Mouse (Mus musculus) kidney, embryonic 14.5 days (tissue): ENCODE measurements around the gene Hoxc8. TPM values are rescaled to one million over a fixed set of nuclear protein-coding genes. Genes with fewer than 3 reads are reported as not detected.

ENCODE experiments used
- ATAC-seq: fragments of 200-750 bp; cut with Nextera tagmentation; 2 replicates; pipeline ENCODE4 v1.8.0; 2017; ENCODE audit warnings: moderate number of reproducible peaks, mild to moderate bottlenecking, moderate TSS enrichment, moderate library complexity; ENCODE audit not compliant: low FRiP score, low TSS enrichment
- H3K27ac ChIP-seq: fragments of 300-500 bp; sonication (generic); 2 replicates; pipeline ENCODE4 v1.5.1; 2014; ENCODE audit warnings: low read depth, mild to moderate bottlenecking, low read length, moderate library complexity, mixed read lengths
- H3K27me3 ChIP-seq: fragments of 300-500 bp; sonication (generic); 2 replicates; pipeline ENCODE4 v1.6.1; 2014; ENCODE audit warnings: mild to moderate bottlenecking, low read length; ENCODE audit not compliant: control insufficient read depth, insufficient read depth
- H3K36me3 ChIP-seq: fragments of 300-500 bp; sonication (generic); 2 replicates; pipeline ENCODE4 v1.6.1; 2014; ENCODE audit warnings: low read length, mixed read lengths; ENCODE audit not compliant: control insufficient read depth, insufficient read depth
- H3K4me1 ChIP-seq: fragments of 300-500 bp; sonication (generic); 2 replicates; pipeline ENCODE4 v1.6.1; 2014; ENCODE audit warnings: low read length, mixed read lengths; ENCODE audit not compliant: control insufficient read depth, insufficient read depth
- H3K4me2 ChIP-seq: fragments of 300-500 bp; sonication (generic); replicated peaks from 2 replicates; pipeline ENCODE4 v1.6.1; 2014; ENCODE audit warnings: low read depth, mild to moderate bottlenecking, low read length
- H3K4me3 ChIP-seq: fragments of 300-500 bp; sonication (generic); 2 replicates; pipeline ENCODE4 v1.5.1; 2014; ENCODE audit warnings: mild to moderate bottlenecking, low read length
- H3K9ac ChIP-seq: fragments of 300-500 bp; sonication (generic); 2 replicates; pipeline ENCODE4 v1.6.1; 2014; ENCODE audit warnings: low read depth, mild to moderate bottlenecking, low read length, moderate library complexity
- H3K9me3 ChIP-seq: fragments of 300-500 bp; sonication (generic); 2 replicates; pipeline ENCODE4 v1.6.1; 2016; ENCODE audit warnings: low read length; ENCODE audit not compliant: control insufficient read depth
- WGBS: fragments of 180-500 bp; shearing (Covaris S2); extraction: QIAGEN DNeasy Blood & Tissue Kit; methylation state at CpG from one replicate; pipeline ENCODE4 v1.1.7; 2014; 5-methylcytosine and 5-hydroxymethylcytosine counted together
- polyA plus RNA-seq: library from polyadenylated mRNA; unstranded; fragments of >200 nt; fragmentation: Nextera tagmentation; extraction: Ambion mirVana; gene quantifications from 2 replicates; pipeline ENCODE4 v1.2.1, GENCODE M21; 2014

The Hoxc8 gene
- polyA plus RNA-seq, 1 experiment from 2014 or later = 12.6 TPM

DNA sequence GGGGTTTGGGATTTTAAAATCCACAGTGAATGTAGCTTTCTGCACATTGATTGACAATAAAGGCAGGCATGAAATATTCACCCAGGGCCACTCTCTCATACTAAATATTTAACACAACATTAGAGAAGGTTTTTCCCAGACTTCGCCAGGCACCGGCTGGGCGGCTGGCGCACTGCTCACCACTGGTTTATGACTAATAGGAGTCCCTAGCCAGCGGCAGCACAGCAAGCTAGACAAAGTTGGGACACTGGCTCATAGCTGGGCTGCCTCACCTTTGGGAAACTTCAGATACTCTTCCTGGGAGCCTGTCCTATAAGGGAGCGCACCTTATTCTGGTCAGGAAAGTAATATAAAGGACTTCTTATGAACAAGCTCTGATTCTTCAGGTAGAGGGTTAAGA is 36.8 kb upstream of the Hoxc8 start:
- no peaks in the 10 kb centered on the region for H3K9me3 ChIP-seq
- WGBS = 30% methylated on average over 6 of the region's 6 CpGs
- no peaks in the 10 kb centered on the region for H3K36me3 ChIP-seq
- ATAC-seq = no peak
- H3K4me1 ChIP-seq = peaks cover 20% of the 10 kb centered on the region
- H3K9ac ChIP-seq = 0 out of 2 replicates have a peak overlapping the region, but pooled peaks have one; percentile 7
- H3K27ac ChIP-seq = no peak overlapping the region
- H3K4me3 ChIP-seq = no peak overlapping the region
- H3K4me2 ChIP-seq = peak overlapping the region; percentile 63
- H3K27me3 ChIP-seq = peaks cover 45% of the 10 kb centered on the region

DNA sequence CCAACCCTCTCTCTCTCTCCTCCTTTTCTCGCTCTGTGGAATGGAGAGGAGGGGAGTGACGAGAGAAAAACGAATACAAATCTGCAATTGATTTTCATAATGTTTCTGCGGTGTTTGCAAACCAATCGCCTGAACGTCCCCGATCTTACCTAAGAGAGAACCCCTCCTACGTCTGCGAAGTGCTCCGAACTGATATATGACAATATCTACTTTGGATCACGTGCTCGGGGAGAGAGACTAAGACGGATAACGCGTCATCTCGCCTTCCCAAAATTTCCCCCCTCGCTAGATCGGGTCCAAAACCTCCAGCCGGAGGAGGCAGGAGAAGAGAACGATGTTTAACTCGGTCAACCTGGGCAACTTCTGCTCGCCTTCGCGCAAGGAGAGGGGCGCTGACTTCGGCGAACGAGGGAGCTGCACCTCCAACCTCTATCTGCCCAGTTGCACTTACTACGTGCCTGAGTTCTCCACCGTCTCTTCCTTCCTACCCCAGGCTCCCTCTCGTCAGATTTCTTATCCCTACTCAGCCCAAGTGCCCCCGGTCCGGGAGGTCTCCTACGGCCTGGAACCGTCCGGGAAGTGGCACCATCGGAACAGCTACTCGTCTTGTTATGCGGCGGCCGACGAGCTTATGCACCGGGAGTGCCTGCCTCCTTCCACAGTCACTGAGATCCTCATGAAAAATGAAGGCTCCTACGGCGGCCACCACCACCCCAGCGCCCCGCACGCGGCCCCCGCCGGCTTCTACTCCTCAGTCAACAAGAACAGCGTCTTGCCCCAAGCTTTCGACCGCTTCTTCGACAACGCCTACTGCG is 36.0 kb upstream of the Hoxc8 start, which contains the start of gene Hoxc11:
Gene Hoxc11 (plus strand): TSS at position 236 of the 815 bp plus-strand sequence.
- Histone ChIP-seq H3K4me3 (peak within 1 kb of the TSS; percentile 59), H3K27ac (peak within 1 kb of the TSS; percentile 90), H3K27me3 (peaks cover 38% of the 10 kb centered on the region), H3K4me2 (peak within 1 kb of the TSS; percentile 63), H3K4me1 (peaks cover 20% of the 10 kb centered on the region), H3K9ac (peak within 1 kb of the TSS; percentile 80), H3K9me3 (no peaks in the 10 kb centered on the region), H3K36me3 (no peaks in the 10 kb centered on the region)
- peak; percentile 29; the same call in 1 of the 2 replicates for ATAC-seq
- under 1% methylated on average over 57 of the region's 57 CpGs for WGBS

GRCm38 (mm10) chr15:102955007-102955382 is 35.4 kb upstream of the Hoxc8 start:
- H3K9ac ChIP-seq = peak overlapping the region; percentile 80
- 2% methylated on average over 28 of the region's 28 CpGs for WGBS

DNA sequence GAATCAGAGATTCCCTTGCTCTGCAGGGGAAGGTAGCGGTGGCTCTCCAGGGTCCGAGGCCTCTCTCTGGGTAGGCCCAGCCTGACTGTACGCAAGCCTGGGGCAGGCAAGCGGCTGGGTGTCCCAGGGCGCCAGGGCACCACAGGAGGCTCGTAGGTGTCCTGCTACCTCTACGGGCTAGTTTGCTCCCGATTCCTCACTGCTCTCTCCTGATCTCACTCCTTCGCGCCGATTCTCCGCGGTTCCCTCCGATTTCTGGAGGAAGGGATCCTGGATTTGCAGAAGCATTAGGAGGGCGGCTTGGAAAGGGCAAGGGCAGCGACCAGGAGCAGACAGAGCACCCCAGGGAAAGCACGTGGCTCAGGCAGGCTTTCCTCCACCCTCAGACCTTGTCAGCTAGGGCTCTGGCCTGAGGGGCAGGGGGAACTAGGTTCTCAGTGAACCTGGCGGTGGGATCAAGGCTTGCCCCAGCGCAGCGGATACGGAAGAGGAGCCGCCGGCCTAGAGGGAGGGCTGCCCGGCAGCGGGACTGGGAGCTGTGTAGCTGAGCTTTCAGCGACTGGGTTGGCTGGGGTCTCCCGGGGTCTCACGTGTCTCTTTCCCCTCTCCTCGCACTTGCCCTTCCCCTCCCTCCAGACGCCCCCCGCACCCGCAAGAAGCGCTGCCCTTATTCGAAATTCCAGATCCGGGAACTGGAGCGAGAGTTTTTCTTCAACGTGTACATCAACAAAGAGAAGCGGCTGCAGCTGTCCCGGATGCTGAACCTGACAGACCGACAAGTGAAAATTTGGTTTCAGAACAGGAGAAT is 34.4 kb upstream of the Hoxc8 start:
- peaks cover 31% of the 10 kb centered on the region for H3K4me1 ChIP-seq
- H3K9ac ChIP-seq = peak overlapping the region; percentile 80
- H3K9me3 ChIP-seq = no peaks in the 10 kb centered on the region
- H3K36me3 ChIP-seq = no peaks in the 10 kb centered on the region
- H3K4me2 ChIP-seq = peak overlapping the region; percentile 63
- peak overlapping the region; percentile 90 for H3K27ac ChIP-seq
- no peak for ATAC-seq
- peak overlapping the region; percentile 59 for H3K4me3 ChIP-seq
- WGBS = under 1% methylated on average over 39 of the region's 40 CpGs
- H3K27me3 ChIP-seq = peaks cover 23% of the 10 kb centered on the region

More at GRCm38 (mm10) chr15:102955007-102955382, 35.4 kb upstream of the Hoxc8 start:
- Histone ChIP-seq H3K36me3 (no peaks in the 10 kb centered on the region), H3K4me2 (peak overlapping the region; percentile 63), H3K4me3 (peak overlapping the region; percentile 59), H3K4me1 (peaks cover 25% of the 10 kb centered on the region), H3K9me3 (no peaks in the 10 kb centered on the region), H3K27me3 (peaks cover 33% of the 10 kb centered on the region), H3K27ac (peak overlapping the region; percentile 90)
- peak; percentile 26; the same call in 1 of the 2 replicates for ATAC-seq

- H3K9ac ChIP-seq = peak overlapping the region; percentile 80; the same call in 1 of the 2 replicates
- peak; percentile 10; the same call in 1 of the 2 replicates for ATAC-seq
- H3K4me3 ChIP-seq = peak overlapping the region; percentile 59
- WGBS = 3% methylated on average over 12 of the region's 12 CpGs
- H3K27ac ChIP-seq = peak overlapping the region; percentile 90; the same call in 1 of the 2 replicates
- H3K27me3 ChIP-seq = peaks cover 17% of the 10 kb centered on the region
- no peaks in the 10 kb centered on the region for H3K9me3 ChIP-seq
- H3K4me1 ChIP-seq = peaks cover 31% of the 10 kb centered on the region
- no peaks in the 10 kb centered on the region for H3K36me3 ChIP-seq
- peak overlapping the region; percentile 63 for H3K4me2 ChIP-seq
Observed at GRCm38 (mm10) chr15:102956906-102957305, 33.5 kb upstream of the Hoxc8 start.

DNA sequence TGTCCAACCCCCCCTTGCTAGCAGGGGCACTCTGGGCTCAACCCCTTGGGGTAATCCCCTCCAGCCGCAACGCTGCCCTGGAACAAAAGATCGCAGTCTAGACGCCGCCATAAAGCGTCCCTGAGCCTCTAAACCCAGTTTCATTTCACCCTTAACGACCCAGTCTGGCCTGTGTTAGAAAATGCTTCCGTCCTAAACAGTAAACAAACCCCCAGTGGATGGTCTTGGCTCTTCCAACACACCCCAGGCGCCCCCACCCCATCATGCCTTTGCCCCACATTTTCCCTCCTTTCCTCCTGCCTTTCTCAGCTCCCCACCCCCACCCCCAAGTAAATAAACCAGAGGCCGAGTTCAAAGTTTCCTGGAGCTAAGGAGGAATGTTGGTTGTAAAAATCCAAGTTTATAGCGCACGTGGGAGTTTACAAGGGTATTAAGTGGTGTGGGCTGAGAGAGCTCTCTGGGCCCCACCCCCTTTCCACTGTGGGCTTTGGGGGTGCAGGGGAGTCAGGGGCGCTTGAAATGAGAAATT is 30.7 kb upstream of the Hoxc8 start:
- Histone ChIP-seq H3K36me3 (no peaks in the 10 kb centered on the region), H3K9me3 (no peaks in the 10 kb centered on the region), H3K9ac (peak overlapping the region; percentile 63), H3K4me3 (peak overlapping the region; percentile 32), H3K27ac (peak overlapping the region; percentile 96), H3K4me1 (peaks cover 27% of the 10 kb centered on the region), H3K27me3 (no peaks in the 10 kb centered on the region; the same call in 1 of the 2 replicates), H3K4me2 (peak overlapping the region; percentile 55)
- WGBS = 2% methylated on average over 13 of the region's 13 CpGs
- ATAC-seq = peak; percentile 45

DNA sequence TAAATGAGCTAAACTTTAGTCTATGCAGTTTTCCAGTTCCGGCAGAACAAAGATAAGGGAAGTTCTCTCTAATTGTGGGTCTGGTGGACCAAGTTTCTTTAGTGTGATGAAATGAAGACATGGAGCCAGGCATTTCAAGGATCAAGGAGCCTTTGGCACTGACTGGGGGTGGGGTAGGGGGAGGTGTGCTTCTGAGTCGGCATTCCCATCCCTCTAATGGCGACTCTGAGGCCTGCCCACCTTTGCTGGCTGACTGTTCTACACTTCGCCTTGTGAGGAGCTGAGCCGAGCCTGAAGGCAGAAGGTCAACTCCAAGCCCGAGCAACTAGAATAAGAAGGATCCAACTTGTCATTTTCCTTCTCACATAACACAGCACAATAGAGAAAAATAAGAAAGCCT is 28.7 kb upstream of the Hoxc8 start:
- peak overlapping the region; percentile 96 for H3K27ac ChIP-seq
- peak overlapping the region; percentile 55 for H3K4me2 ChIP-seq
- peak overlapping the region; percentile 61 for H3K9ac ChIP-seq

GRCm38 (mm10) chr15:102962492-102962891 is 27.9 kb upstream of the Hoxc8 start:
- Histone ChIP-seq H3K4me1 (peaks cover 17% of the 10 kb centered on the region), H3K27me3 (peaks cover 7% of the 10 kb centered on the region; the same call in 1 of the 2 replicates), H3K36me3 (no peaks in the 10 kb centered on the region), H3K4me3 (peak overlapping the region; percentile 70), H3K9me3 (no peaks in the 10 kb centered on the region), H3K9ac (peak overlapping the region; percentile 81), H3K27ac (peak overlapping the region; percentile 95), H3K4me2 (peak overlapping the region; percentile 89)
- ATAC-seq = no peak
- 5% methylated on average over 13 of the region's 13 CpGs for WGBS

More for the DNA sequence above, 28.7 kb upstream of the Hoxc8 start:
- no peak for ATAC-seq
- peaks cover 25% of the 10 kb centered on the region for H3K4me1 ChIP-seq
- H3K4me3 ChIP-seq = peak overlapping the region; percentile 22; the same call in 1 of the 2 replicates
- H3K9me3 ChIP-seq = no peaks in the 10 kb centered on the region
- 2% methylated on average over 6 of the region's 6 CpGs for WGBS
- no peaks in the 10 kb centered on the region for H3K36me3 ChIP-seq
- peaks cover 7% of the 10 kb centered on the region; the same call in 1 of the 2 replicates for H3K27me3 ChIP-seq
